Mouse (Mus musculus) liver, postnatal 0 days (tissue): ENCODE measurements around the gene Hsdl1.

ENCODE experiments used
- CTCF ChIP-seq: sonication (generic); IDR thresholded peaks from 2 replicates; pipeline ENCODE4 v1.5.1; 2016; ENCODE audit warnings: antibody characterized with exemption, low read depth
- EP300 ChIP-seq: IDR thresholded peaks from 2 replicates; pipeline ENCODE4 v1.6.1; 2016; ENCODE audit warnings: antibody characterized with exemption, low read depth, mild to moderate bottlenecking

DNA sequence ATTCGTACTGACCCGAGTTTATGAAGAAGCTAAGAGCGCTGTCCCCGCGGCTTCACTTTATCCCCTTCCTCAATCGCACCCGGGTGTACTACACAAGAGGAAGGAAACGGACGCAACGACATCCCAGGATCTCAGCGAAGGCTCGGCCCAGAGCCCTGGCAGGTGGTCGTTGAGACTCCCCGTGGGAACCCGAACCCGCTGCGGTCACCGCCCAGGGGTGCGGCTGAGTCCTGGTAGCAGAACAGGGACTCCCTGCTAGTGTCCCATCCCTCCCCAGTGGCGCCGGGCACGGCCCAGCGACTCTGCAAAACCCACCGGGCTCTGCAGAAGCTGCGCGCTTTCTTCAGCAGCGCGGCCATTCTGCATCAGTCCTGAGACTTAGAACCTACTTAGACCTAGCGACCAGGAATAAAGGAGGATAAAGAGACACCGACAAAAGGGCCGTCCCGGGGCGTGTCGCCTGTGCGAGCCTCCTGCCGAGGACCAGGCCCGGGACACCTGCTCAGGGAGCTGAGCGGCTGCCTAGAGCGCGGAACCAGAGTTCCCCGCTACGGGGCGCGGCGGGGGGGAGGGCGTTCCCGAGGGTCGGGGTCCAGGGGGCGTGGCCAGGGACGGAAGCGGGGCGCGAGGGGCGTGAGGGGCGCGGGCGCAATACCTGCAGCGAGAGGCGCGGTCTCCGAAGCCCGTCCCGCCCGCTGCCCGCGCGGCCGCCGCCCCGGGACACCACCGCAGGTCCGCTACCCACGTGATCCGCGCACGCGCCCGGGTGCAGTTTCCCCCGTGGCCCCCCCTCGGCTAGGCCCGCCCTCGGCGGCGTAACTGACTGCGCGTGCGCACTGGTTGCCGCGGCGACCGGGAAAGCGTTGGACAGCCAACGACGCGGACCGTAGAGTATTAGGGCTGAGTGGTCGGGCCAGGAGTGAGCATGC lies at the start of gene Hsdl1, which contains the start of gene Dnaaf1:
- TF ChIP-seq EP300 (no peak), CTCF (peak; percentile 37; the same call in 1 of the 2 replicates)
